Mouse (Mus musculus) forebrain, embryonic 13.5 days (tissue): ENCODE data around the gene Zc3hav1. TPM values are rescaled to one million over a fixed set of nuclear protein-coding genes. Genes with fewer than 3 reads are reported as not detected.

ENCODE experiments used
- ATAC-seq: fragments of 200-750 bp; cut with Nextera tagmentation; 2 replicates; pipeline ENCODE4 v1.8.0; 2017
- H3K27ac ChIP-seq: fragments of 300-500 bp; sonication (generic); 2 replicates; pipeline ENCODE4 v1.5.1; 2015; ENCODE audit warnings: inconsistent platforms, mild to moderate bottlenecking, moderate library complexity
- H3K27me3 ChIP-seq: fragments of 300-500 bp; sonication (generic); 2 replicates; pipeline ENCODE4 v1.6.1; 2015; ENCODE audit warnings: mild to moderate bottlenecking, inconsistent platforms
- H3K36me3 ChIP-seq: fragments of 300-500 bp; sonication (generic); 2 replicates; pipeline ENCODE4 v1.6.1; 2015; ENCODE audit warnings: mild to moderate bottlenecking, inconsistent platforms; ENCODE audit not compliant: poor library complexity, severe bottlenecking
- H3K4me1 ChIP-seq: fragments of 300-500 bp; sonication (generic); 2 replicates; pipeline ENCODE4 v1.6.1; 2015; ENCODE audit warnings: inconsistent platforms
- H3K4me2 ChIP-seq: fragments of 300-500 bp; sonication (generic); 2 replicates; pipeline ENCODE4 v1.6.1; 2015; ENCODE audit warnings: inconsistent platforms, mild to moderate bottlenecking, moderate library complexity
- H3K4me3 ChIP-seq: fragments of 300-500 bp; sonication (generic); 2 replicates; pipeline ENCODE4 v1.5.1; 2015; ENCODE audit warnings: mild to moderate bottlenecking, inconsistent platforms
- H3K9ac ChIP-seq: fragments of 300-500 bp; sonication (generic); 2 replicates; pipeline ENCODE4 v1.6.1; 2015; ENCODE audit warnings: mild to moderate bottlenecking, inconsistent platforms
- H3K9me3 ChIP-seq: fragments of 300-500 bp; sonication (generic); replicated peaks from 2 replicates; pipeline ENCODE4 v1.6.1; 2016; ENCODE audit warnings: inconsistent platforms
- WGBS: fragments of 180-500 bp; shearing (Covaris S2); methylation state at CpG from one replicate; pipeline ENCODE4 v1.1.7; 2015; 5-methylcytosine and 5-hydroxymethylcytosine counted together
- polyA plus RNA-seq: library from polyadenylated mRNA; unstranded; fragments of >200 nt; fragmentation: Nextera tagmentation; extraction: Ambion mirVana; gene quantifications from 2 replicates; pipeline ENCODE4 v1.2.1, GENCODE M21; 2015

Zc3hav1 gene
- polyA plus RNA-seq, 1 experiment from 2014 or later, result 0.75 TPM

- H3K4me2 ChIP-seq, result no peak overlapping the region
- H3K9ac ChIP-seq, result no peak overlapping the region
- no peaks in the 10 kb centered on the region for H3K9me3 ChIP-seq
- no peak overlapping the region for H3K4me3 ChIP-seq
- WGBS, result 82% methylated on average over 5 of the region's 5 CpGs
- no peaks in the 10 kb centered on the region for H3K36me3 ChIP-seq
- no peak overlapping the region for H3K27ac ChIP-seq
- H3K27me3 ChIP-seq, result no peaks in the 10 kb centered on the region
- H3K4me1 ChIP-seq, result no peaks in the 10 kb centered on the region
- no peak for ATAC-seq
Observed at GRCm38 (mm10) chr6:38263393-38264159, 90.8 kb downstream of the Zc3hav1 start.

GRCm38 (mm10) chr6:38261877-38262276, 92.5 kb downstream of the Zc3hav1 start:
- H3K4me2 ChIP-seq, result no peak overlapping the region
- H3K9me3 ChIP-seq, result no peaks in the 10 kb centered on the region

GRCm38 (mm10) chr6:38257506-38257905, 96.9 kb downstream of the Zc3hav1 start:
- Histone ChIP-seq H3K9me3 (no peaks in the 10 kb centered on the region), H3K27ac (no peak overlapping the region)
- no peak for ATAC-seq

More at GRCm38 (mm10) chr6:38261877-38262276, 92.5 kb downstream of the Zc3hav1 start:
- WGBS, result 71% methylated on average over 4 of the region's 4 CpGs
- Histone ChIP-seq H3K9ac (no peak overlapping the region), H3K4me1 (no peaks in the 10 kb centered on the region), H3K27me3 (no peaks in the 10 kb centered on the region), H3K4me3 (no peak overlapping the region), H3K36me3 (no peaks in the 10 kb centered on the region), H3K27ac (no peak overlapping the region)
- no peak for ATAC-seq

GRCm38 (mm10) chr6:38256793-38257192, 97.6 kb downstream of the Zc3hav1 start:
- Histone ChIP-seq H3K4me1 (peaks cover 18% of the 10 kb centered on the region), H3K36me3 (no peaks in the 10 kb centered on the region), H3K27ac (no peak overlapping the region), H3K27me3 (0 out of 2 replicates have a peak, but pooled peaks cover 3% of the 10 kb centered on the region), H3K4me3 (no peak overlapping the region), H3K9ac (no peak overlapping the region), H3K4me2 (no peak overlapping the region), H3K9me3 (no peaks in the 10 kb centered on the region)
- no peak for ATAC-seq
- WGBS, result 94% methylated on average over 4 of the region's 4 CpGs

More at GRCm38 (mm10) chr6:38257506-38257905, 96.9 kb downstream of the Zc3hav1 start:
- Histone ChIP-seq H3K4me2 (no peak overlapping the region), H3K9ac (no peak overlapping the region), H3K27me3 (0 out of 2 replicates have a peak, but pooled peaks cover 3% of the 10 kb centered on the region), H3K4me3 (no peak overlapping the region), H3K4me1 (peaks cover 11% of the 10 kb centered on the region), H3K36me3 (no peaks in the 10 kb centered on the region)
- WGBS, result 95% methylated on average over 8 of the region's 8 CpGs

GRCm38 (mm10) chr6:38255794-38256193, 98.6 kb downstream of the Zc3hav1 start:
- no peak overlapping the region for H3K4me2 ChIP-seq
- H3K4me3 ChIP-seq, result no peak overlapping the region
- H3K9me3 ChIP-seq, result no peaks in the 10 kb centered on the region
- no peak overlapping the region for H3K9ac ChIP-seq
- no peak overlapping the region for H3K27ac ChIP-seq
- H3K4me1 ChIP-seq, result peaks cover 27% of the 10 kb centered on the region
- 0 out of 2 replicates have a peak, but pooled peaks cover 3% of the 10 kb centered on the region for H3K27me3 ChIP-seq
- no peaks in the 10 kb centered on the region for H3K36me3 ChIP-seq
- no peak for ATAC-seq
- 82% methylated on average over 2 of the region's 2 CpGs for WGBS

Other genes starting within 250 kb of the Zc3hav1 start
- not detected in 2 replicates for gene Tmem213, start 245.3 kb downstream of the Zc3hav1 start, polyA plus RNA-seq
- gene Atp6v0a4, start 230.0 kb downstream of the Zc3hav1 start, polyA plus RNA-seq, result 0.15 TPM in 1 of 2 replicates, not detected in the other
- 10.9 and 12.4 TPM in 2 replicates for gene D630045J12Rik, start 100.6 kb downstream of the Zc3hav1 start, polyA plus RNA-seq
- 8.2 and 8.7 TPM in 2 replicates for gene Zc3hav1l, start 55.3 kb downstream of the Zc3hav1 start, polyA plus RNA-seq
- gene Ttc26, start 26.9 kb upstream of the Zc3hav1 start, polyA plus RNA-seq, result 9.5 and 9.7 TPM in 2 replicates
- 22.2 and 22.4 TPM in 2 replicates for gene Ubn2, start 79.3 kb upstream of the Zc3hav1 start, polyA plus RNA-seq
- 152 and 177 TPM in 2 replicates for gene Fmc1, start 178.9 kb upstream of the Zc3hav1 start, polyA plus RNA-seq
- gene Luc7l2, start 196.7 kb upstream of the Zc3hav1 start, polyA plus RNA-seq, result 40.1 and 40.9 TPM in 2 replicates